Mouse (Mus musculus) heart, embryonic 12.5 days (tissue): Measurements from ENCODE around the gene Dusp27. TPM values are rescaled to one million over a fixed set of nuclear protein-coding genes. Genes with fewer than 3 reads are reported as not detected.
A peak's percentile ranks its signal among the peaks of the same experiment; 100 is the strongest.

Source experiments
- ATAC-seq: fragments of 200-750 bp; cut with Nextera tagmentation; 2 replicates; pipeline ENCODE4 v1.8.0; 2017; ENCODE audit warnings: moderate TSS enrichment, moderate library complexity; ENCODE audit not compliant: insufficient number of reproducible peaks, low FRiP score
- H3K27ac ChIP-seq: fragments of 300-500 bp; sonication (generic); 2 replicates; pipeline ENCODE4 v1.5.1; 2016; ENCODE audit warnings: mild to moderate bottlenecking, moderate library complexity; ENCODE audit not compliant: poor library complexity, severe bottlenecking
- H3K27me3 ChIP-seq: fragments of 300-500 bp; sonication (generic); replicated peaks from 2 replicates; pipeline ENCODE4 v1.6.1; 2016; ENCODE audit warnings: mild to moderate bottlenecking, moderate library complexity
- H3K36me3 ChIP-seq: fragments of 300-500 bp; sonication (generic); 2 replicates; pipeline ENCODE4 v1.6.1; 2016; ENCODE audit warnings: mild to moderate bottlenecking, moderate library complexity
- H3K4me1 ChIP-seq: fragments of 300-500 bp; sonication (generic); replicated peaks from 2 replicates; pipeline ENCODE4 v1.6.1; 2016; ENCODE audit warnings: mild to moderate bottlenecking
- H3K4me2 ChIP-seq: fragments of 300-500 bp; sonication (generic); 2 replicates; pipeline ENCODE4 v1.6.1; 2016; ENCODE audit warnings: mild to moderate bottlenecking, moderate library complexity
- H3K4me3 ChIP-seq: fragments of 300-500 bp; sonication (generic); 2 replicates; pipeline ENCODE4 v1.5.1; 2016; ENCODE audit warnings: mild to moderate bottlenecking
- H3K9ac ChIP-seq: fragments of 300-500 bp; sonication (generic); 2 replicates; pipeline ENCODE4 v1.6.1; 2016; ENCODE audit warnings: mild to moderate bottlenecking, moderate library complexity
- H3K9me3 ChIP-seq: fragments of 300-500 bp; sonication (generic); replicated peaks from 2 replicates; pipeline ENCODE4 v1.6.1; 2016; ENCODE audit warnings: mild to moderate bottlenecking, moderate library complexity
- whole genome bisulfite sequencing: fragments of 180-500 bp; shearing (Covaris S2); methylation state at CpG from one replicate; pipeline ENCODE4 v1.1.7; 2016; 5-methylcytosine and 5-hydroxymethylcytosine counted together
- polyA plus RNA-seq: library from polyadenylated mRNA; unstranded; fragments of >200 nt; fragmentation: Nextera tagmentation; extraction: Ambion mirVana; gene quantifications from 2 replicates; pipeline ENCODE4 v1.2.1, GENCODE M21; 2016

The Dusp27 gene
- polyA plus RNA-seq, 1 experiment from 2014 or later, result 68.8 TPM

- Histone ChIP-seq H3K27me3 (peaks cover 59% of the 10 kb centered on the region), H3K36me3 (no peaks in the 10 kb centered on the region), H3K4me3 (no peak overlapping the region), H3K4me2 (no peak overlapping the region), H3K4me1 (peaks cover 9% of the 10 kb centered on the region), H3K9ac (no peak overlapping the region), H3K27ac (no peak overlapping the region), H3K9me3 (no peaks in the 10 kb centered on the region)
- 54% methylated on average over 9 of the region's 9 CpGs for WGBS
- ATAC-seq, result no peak
These were observed 30.9 kb upstream of the Dusp27 start for GRCm38 (mm10) chr1:166158664-166159063.

GRCm38 (mm10) chr1:166157712-166158111, 30.0 kb upstream of the Dusp27 start:
- peaks cover 59% of the 10 kb centered on the region for H3K27me3 ChIP-seq
- H3K27ac ChIP-seq, result no peak overlapping the region
- 80% methylated on average over 12 of the region's 12 CpGs for WGBS
- H3K4me2 ChIP-seq, result no peak overlapping the region
- no peak overlapping the region for H3K9ac ChIP-seq
- H3K4me1 ChIP-seq, result peaks cover 9% of the 10 kb centered on the region
- H3K9me3 ChIP-seq, result no peaks in the 10 kb centered on the region
- no peak for ATAC-seq
- H3K4me3 ChIP-seq, result no peak overlapping the region
- H3K36me3 ChIP-seq, result no peaks in the 10 kb centered on the region

GRCm38 (mm10) chr1:166155113-166155494, 27.4 kb upstream of the Dusp27 start:
- Histone ChIP-seq H3K4me2 (no peak overlapping the region), H3K27ac (no peak overlapping the region), H3K4me1 (peaks cover 6% of the 10 kb centered on the region), H3K9ac (no peak overlapping the region), H3K9me3 (no peaks in the 10 kb centered on the region), H3K36me3 (no peaks in the 10 kb centered on the region), H3K27me3 (peaks cover 50% of the 10 kb centered on the region), H3K4me3 (no peak overlapping the region)
- no peak for ATAC-seq
- 22% methylated on average over 10 of the region's 10 CpGs for WGBS

GRCm38 (mm10) chr1:166154162-166155112, 26.7 kb upstream of the Dusp27 start:
- ATAC-seq, result peak; percentile 66; the same call in 1 of the 2 replicates
- WGBS, result 5% methylated on average over 29 of the region's 29 CpGs
- Histone ChIP-seq H3K9me3 (no peaks in the 10 kb centered on the region), H3K4me1 (peaks cover 6% of the 10 kb centered on the region), H3K4me3 (peak overlapping the region; percentile 26), H3K9ac (0 out of 2 replicates have a peak overlapping the region, but pooled peaks have one; percentile 33), H3K27ac (no peak overlapping the region), H3K27me3 (peaks cover 43% of the 10 kb centered on the region), H3K36me3 (no peaks in the 10 kb centered on the region), H3K4me2 (peak overlapping the region; percentile 63)

- H3K4me1 ChIP-seq, result peaks cover 6% of the 10 kb centered on the region
- ATAC-seq, result no peak
- H3K36me3 ChIP-seq, result no peaks in the 10 kb centered on the region
- no peaks in the 10 kb centered on the region for H3K9me3 ChIP-seq
- no peak overlapping the region for H3K27ac ChIP-seq
- no peak overlapping the region for H3K9ac ChIP-seq
- H3K4me2 ChIP-seq, result no peak overlapping the region
- H3K4me3 ChIP-seq, result no peak overlapping the region
- WGBS, result 13% methylated on average over 18 of the region's 18 CpGs
- peaks cover 37% of the 10 kb centered on the region for H3K27me3 ChIP-seq
These were observed 25.8 kb upstream of the Dusp27 start for GRCm38 (mm10) chr1:166153351-166154120.

GRCm38 (mm10) chr1:166152034-166152433, 24.3 kb upstream of the Dusp27 start:
- 81% methylated on average over 10 of the region's 10 CpGs for WGBS
- no peak overlapping the region for H3K4me3 ChIP-seq
- no peaks in the 10 kb centered on the region for H3K36me3 ChIP-seq
- H3K4me2 ChIP-seq, result no peak overlapping the region
- peaks cover 24% of the 10 kb centered on the region for H3K27me3 ChIP-seq
- no peak overlapping the region for H3K27ac ChIP-seq
- no peak overlapping the region for H3K9ac ChIP-seq
- ATAC-seq, result no peak
- no peaks in the 10 kb centered on the region for H3K9me3 ChIP-seq
- peaks cover 11% of the 10 kb centered on the region for H3K4me1 ChIP-seq

GRCm38 (mm10) chr1:166151341-166151740, 23.6 kb upstream of the Dusp27 start:
- WGBS, result 58% methylated on average over 11 of the region's 11 CpGs

GRCm38 (mm10) chr1:166150035-166150434, 22.3 kb upstream of the Dusp27 start:
- Histone ChIP-seq H3K36me3 (no peaks in the 10 kb centered on the region), H3K4me1 (peaks cover 11% of the 10 kb centered on the region), H3K27me3 (peaks cover 9% of the 10 kb centered on the region), H3K27ac (no peak overlapping the region), H3K9me3 (no peaks in the 10 kb centered on the region), H3K4me3 (no peak overlapping the region), H3K9ac (no peak overlapping the region), H3K4me2 (no peak overlapping the region)
- ATAC-seq, result no peak
- WGBS, result 75% methylated on average over 7 of the region's 7 CpGs

More at GRCm38 (mm10) chr1:166151341-166151740, 23.6 kb upstream of the Dusp27 start:
- peaks cover 11% of the 10 kb centered on the region for H3K4me1 ChIP-seq
- no peak overlapping the region for H3K4me2 ChIP-seq
- no peak for ATAC-seq
- no peaks in the 10 kb centered on the region for H3K9me3 ChIP-seq
- H3K27me3 ChIP-seq, result peaks cover 17% of the 10 kb centered on the region
- H3K9ac ChIP-seq, result no peak overlapping the region
- H3K36me3 ChIP-seq, result no peaks in the 10 kb centered on the region
- no peak overlapping the region for H3K27ac ChIP-seq
- H3K4me3 ChIP-seq, result no peak overlapping the region

- 90% methylated on average over 4 of the region's 4 CpGs for WGBS
- H3K27ac ChIP-seq, result no peak overlapping the region
- H3K4me3 ChIP-seq, result no peak overlapping the region
- no peaks in the 10 kb centered on the region for H3K36me3 ChIP-seq
- no peak overlapping the region for H3K9ac ChIP-seq
- peaks cover 9% of the 10 kb centered on the region for H3K4me1 ChIP-seq
- H3K4me2 ChIP-seq, result no peak overlapping the region
- H3K27me3 ChIP-seq, result peaks cover 3% of the 10 kb centered on the region
- no peak for ATAC-seq
- no peaks in the 10 kb centered on the region for H3K9me3 ChIP-seq
These were observed 21.7 kb upstream of the Dusp27 start for GRCm38 (mm10) chr1:166149441-166149840.

- H3K9ac ChIP-seq, result no peak overlapping the region
- H3K4me2 ChIP-seq, result no peak overlapping the region
- no peaks in the 10 kb centered on the region for H3K27me3 ChIP-seq
- ATAC-seq, result no peak
- H3K27ac ChIP-seq, result no peak overlapping the region
- peaks cover 5% of the 10 kb centered on the region for H3K9me3 ChIP-seq
- 43% methylated on average over 3 of the region's 3 CpGs for WGBS
- H3K36me3 ChIP-seq, result no peaks in the 10 kb centered on the region
- peaks cover 5% of the 10 kb centered on the region; the same call in 1 of the 2 replicates for H3K4me1 ChIP-seq
- no peak overlapping the region for H3K4me3 ChIP-seq
These were observed 19.9 kb upstream of the Dusp27 start for GRCm38 (mm10) chr1:166147657-166148056.

GRCm38 (mm10) chr1:166146626-166147025, 18.9 kb upstream of the Dusp27 start:
- ATAC-seq, result no peak
- 79% methylated on average over 11 of the region's 11 CpGs for WGBS

More at GRCm38 (mm10) chr1:166146626-166147025, 18.9 kb upstream of the Dusp27 start:
- peaks cover 5% of the 10 kb centered on the region for H3K9me3 ChIP-seq
- H3K36me3 ChIP-seq, result no peaks in the 10 kb centered on the region
- no peak overlapping the region for H3K9ac ChIP-seq
- no peak overlapping the region for H3K4me3 ChIP-seq
- peaks cover 5% of the 10 kb centered on the region; the same call in 1 of the 2 replicates for H3K4me1 ChIP-seq
- no peak overlapping the region for H3K4me2 ChIP-seq
- H3K27ac ChIP-seq, result no peak overlapping the region
- H3K27me3 ChIP-seq, result no peaks in the 10 kb centered on the region
